Mouse (Mus musculus): Measurements from ENCODE around the gene Slc44a5. TPM values are rescaled to one million over a fixed set of nuclear protein-coding genes. Genes with fewer than 3 reads are reported as not detected.
A peak's percentile ranks its signal among the peaks of the same experiment; 100 is the strongest.

Slc44a5 gene
- polyA plus RNA-seq, 1 experiment from 2014 or later = 9.3 TPM

DNA sequence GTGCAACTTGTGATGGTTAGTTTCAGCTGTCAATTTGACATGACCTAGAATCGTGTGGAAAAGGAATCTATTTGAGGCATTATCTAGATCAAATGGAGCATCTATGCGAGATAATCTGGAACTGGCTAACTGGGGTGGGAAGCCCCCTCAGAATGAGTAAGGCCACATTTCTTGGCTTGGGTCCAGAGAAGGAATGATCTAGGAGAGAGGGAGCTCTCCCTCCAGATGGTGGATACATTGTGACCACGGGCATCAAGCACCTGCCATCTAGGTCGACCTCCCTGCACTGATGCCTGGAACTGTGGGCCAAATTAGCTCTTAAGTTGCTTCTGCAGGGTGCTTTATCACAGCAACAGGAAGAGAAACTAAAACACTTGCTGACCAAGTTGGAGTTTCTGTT, 155.8 kb downstream of the Slc44a5 start:
- 64% methylated on average over 4 of the region's 4 CpGs for WGBS
- H3K4me1 ChIP-seq (ENCODE audit: control insufficient read depth, insufficient read depth, low read length) = no peaks in the 10 kb centered on the region
- no peak overlapping the region for H3K4me3 ChIP-seq (ENCODE audit: low read depth, low read length)
- no peak overlapping the region for H3K9ac ChIP-seq (ENCODE audit: low read depth, low read length)
- no peaks in the 10 kb centered on the region for H3K9me3 ChIP-seq (replicated peaks; ENCODE audit: control insufficient read depth, low read length, poor library complexity, severe bottlenecking)
- H3K36me3 ChIP-seq (ENCODE audit: control insufficient read depth, insufficient read depth, low read length) = no peaks in the 10 kb centered on the region
- no peak for ATAC-seq
- H3K27ac ChIP-seq (ENCODE audit: low read length) = no peak overlapping the region
- H3K4me2 ChIP-seq (ENCODE audit: low read length) = no peak overlapping the region
- no peaks in the 10 kb centered on the region for H3K27me3 ChIP-seq (ENCODE audit: control insufficient read depth, insufficient read depth, low read depth, low read length)

DNA sequence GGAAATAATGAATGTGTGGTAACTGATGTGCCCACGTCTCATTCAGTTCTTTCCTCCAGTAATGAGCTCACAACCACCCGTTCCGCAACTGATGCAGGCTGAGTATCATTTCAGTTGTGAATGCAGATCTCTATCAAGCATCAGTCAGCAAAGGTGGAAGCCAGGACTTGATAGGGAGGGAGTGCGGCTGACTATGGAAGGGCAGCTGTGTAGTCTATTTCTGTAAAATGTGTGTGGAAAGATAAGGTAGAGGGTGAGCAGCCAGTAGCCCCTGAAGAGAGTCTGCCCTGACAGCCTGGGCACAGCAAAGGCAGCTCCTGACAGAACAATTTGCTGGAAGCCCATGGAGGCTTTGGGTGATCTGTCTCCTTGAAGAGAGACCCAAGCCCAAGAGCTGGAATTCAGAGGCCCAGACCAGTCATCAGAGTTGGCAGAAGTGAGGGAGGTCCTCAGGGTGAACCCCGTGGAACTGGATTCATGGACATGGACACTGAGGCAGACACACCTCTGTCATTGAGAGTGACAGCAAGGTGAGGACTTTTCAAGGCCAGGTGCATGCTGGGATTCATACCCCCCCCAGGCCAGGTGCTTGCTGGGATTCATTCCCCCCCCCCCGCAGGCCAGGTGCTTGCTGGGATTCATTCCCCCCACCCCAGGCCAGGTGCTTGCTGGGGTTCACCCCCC, 157.3 kb downstream of the Slc44a5 start:
- no peak for ATAC-seq
- Histone ChIP-seq H3K27ac (ENCODE audit: low read length) (no peak overlapping the region), H3K36me3 (ENCODE audit: control insufficient read depth, insufficient read depth, low read length) (no peaks in the 10 kb centered on the region), H3K4me3 (ENCODE audit: low read depth, low read length) (no peak overlapping the region), H3K27me3 (ENCODE audit: control insufficient read depth, insufficient read depth, low read depth, low read length) (no peaks in the 10 kb centered on the region), H3K9me3 (replicated peaks; ENCODE audit: control insufficient read depth, low read length, poor library complexity, severe bottlenecking) (no peaks in the 10 kb centered on the region), H3K9ac (ENCODE audit: low read depth, low read length) (no peak overlapping the region), H3K4me2 (ENCODE audit: low read length) (no peak overlapping the region), H3K4me1 (ENCODE audit: control insufficient read depth, insufficient read depth, low read length) (no peaks in the 10 kb centered on the region)
- WGBS = 91% methylated on average over 5 of the region's 6 CpGs

DNA sequence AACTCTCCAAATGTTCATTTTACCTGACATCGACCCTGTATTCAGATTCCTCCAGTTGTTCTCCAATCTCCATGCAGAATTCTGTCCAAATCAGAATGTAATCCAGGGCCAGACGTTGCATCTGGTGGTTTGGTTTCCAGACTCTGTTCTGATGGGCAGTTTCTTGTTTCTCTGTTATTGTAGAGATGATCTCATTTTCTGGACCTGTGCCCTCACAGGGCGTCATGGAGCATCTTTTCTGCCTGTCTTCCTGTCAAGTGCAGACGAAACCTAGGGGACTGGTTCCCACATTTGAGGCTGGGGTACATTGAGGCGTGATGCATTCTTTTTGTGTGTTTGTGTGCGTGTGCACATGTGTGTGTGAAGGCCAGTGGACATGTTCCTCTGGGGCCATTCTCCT, 160.8 kb downstream of the Slc44a5 start:
- Histone ChIP-seq H3K4me1 (ENCODE audit: control insufficient read depth, insufficient read depth, low read length) (no peaks in the 10 kb centered on the region), H3K36me3 (ENCODE audit: control insufficient read depth, insufficient read depth, low read length) (no peaks in the 10 kb centered on the region), H3K9ac (ENCODE audit: low read depth, low read length) (no peak overlapping the region), H3K4me2 (ENCODE audit: low read length) (no peak overlapping the region), H3K9me3 (replicated peaks; ENCODE audit: control insufficient read depth, low read length, poor library complexity, severe bottlenecking) (no peaks in the 10 kb centered on the region), H3K27ac (ENCODE audit: low read length) (no peak overlapping the region), H3K27me3 (ENCODE audit: control insufficient read depth, insufficient read depth, low read depth, low read length) (no peaks in the 10 kb centered on the region), H3K4me3 (ENCODE audit: low read depth, low read length) (no peak overlapping the region)
- 79% methylated on average over 6 of the region's 6 CpGs for WGBS
- ATAC-seq = no peak

DNA sequence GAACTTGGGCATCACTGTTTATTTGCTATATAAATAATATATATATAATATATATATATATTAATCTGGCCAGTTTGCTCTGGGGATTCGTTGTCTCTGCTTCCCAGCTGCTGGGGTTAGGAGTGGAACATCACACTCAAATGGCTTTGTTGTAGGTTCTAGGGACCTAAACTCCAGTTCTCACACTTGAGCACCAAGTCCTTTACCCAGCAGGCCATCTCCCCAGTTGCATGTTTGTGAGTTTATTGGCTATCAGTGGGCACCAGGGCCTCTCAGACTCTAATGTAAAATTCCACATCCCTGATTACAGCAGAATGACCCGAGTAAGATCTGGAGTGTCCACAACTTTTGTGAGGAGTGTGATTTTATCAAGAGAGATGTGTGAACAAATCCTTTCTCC, 161.5 kb downstream of the Slc44a5 start:
- no peak for ATAC-seq
- H3K9ac ChIP-seq (ENCODE audit: low read depth, low read length) = no peak overlapping the region
- WGBS = 90% methylated on average over 2 of the region's 2 CpGs

DNA sequence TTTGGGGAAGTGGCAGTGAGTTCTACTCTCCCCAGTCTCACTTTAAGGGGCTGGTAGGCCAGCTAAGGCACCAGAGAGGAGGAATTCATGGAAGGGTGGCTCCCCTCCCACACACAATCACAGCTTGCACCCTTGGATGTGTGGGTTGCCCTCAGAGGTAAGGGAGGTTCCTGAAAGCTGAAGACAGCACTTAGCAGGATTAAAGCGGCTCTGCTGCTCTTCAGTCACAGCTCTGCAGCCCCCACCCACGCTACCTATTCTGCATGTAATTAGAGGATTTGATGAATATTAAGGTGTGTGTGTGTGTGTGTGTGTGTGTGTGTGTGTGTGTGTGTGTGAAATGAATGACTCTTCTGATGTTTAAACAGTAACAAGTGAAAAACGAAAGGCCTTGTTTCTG, 163.3 kb downstream of the Slc44a5 start:
- H3K4me2 ChIP-seq (ENCODE audit: low read length) = no peak overlapping the region
- no peak overlapping the region for H3K27ac ChIP-seq (ENCODE audit: low read length)
- ATAC-seq = no peak
- H3K4me1 ChIP-seq (ENCODE audit: control insufficient read depth, insufficient read depth, low read length) = no peaks in the 10 kb centered on the region
- H3K4me3 ChIP-seq (ENCODE audit: low read depth, low read length) = no peak overlapping the region
- no peaks in the 10 kb centered on the region for H3K36me3 ChIP-seq (ENCODE audit: control insufficient read depth, insufficient read depth, low read length)
- no peak overlapping the region for H3K9ac ChIP-seq (ENCODE audit: low read depth, low read length)
- no peaks in the 10 kb centered on the region for H3K27me3 ChIP-seq (ENCODE audit: control insufficient read depth, insufficient read depth, low read depth, low read length)
- H3K9me3 ChIP-seq (replicated peaks; ENCODE audit: control insufficient read depth, low read length, poor library complexity, severe bottlenecking) = no peaks in the 10 kb centered on the region
- WGBS = 81% methylated on average over 3 of the region's 3 CpGs

More for the DNA sequence above, 161.5 kb downstream of the Slc44a5 start:
- Histone ChIP-seq H3K4me2 (ENCODE audit: low read length) (no peak overlapping the region), H3K4me3 (ENCODE audit: low read depth, low read length) (no peak overlapping the region), H3K4me1 (ENCODE audit: control insufficient read depth, insufficient read depth, low read length) (no peaks in the 10 kb centered on the region), H3K36me3 (ENCODE audit: control insufficient read depth, insufficient read depth, low read length) (no peaks in the 10 kb centered on the region), H3K27ac (ENCODE audit: low read length) (no peak overlapping the region), H3K27me3 (ENCODE audit: control insufficient read depth, insufficient read depth, low read depth, low read length) (no peaks in the 10 kb centered on the region), H3K9me3 (replicated peaks; ENCODE audit: control insufficient read depth, low read length, poor library complexity, severe bottlenecking) (no peaks in the 10 kb centered on the region)

DNA sequence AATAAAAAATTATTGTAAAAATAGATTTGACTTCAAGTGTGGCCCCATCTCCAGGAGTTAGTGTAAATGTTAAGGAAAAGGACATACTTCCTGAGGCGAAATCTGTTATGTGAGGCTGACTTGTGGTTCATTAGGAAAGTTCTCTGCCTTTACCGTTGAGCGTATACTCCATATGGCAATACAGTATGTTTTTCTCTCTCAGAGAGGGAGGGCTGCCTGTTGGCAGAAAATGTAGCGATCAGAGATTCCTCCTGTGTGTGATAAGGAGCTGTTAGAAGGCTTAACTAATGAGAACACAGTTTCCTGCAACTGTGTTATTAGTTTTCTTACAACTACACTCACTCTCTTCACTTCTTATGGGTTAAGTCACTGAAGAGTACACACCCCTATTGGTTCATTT, 168.1 kb downstream of the Slc44a5 start:
- WGBS = 88% methylated on average over 4 of the region's 4 CpGs
- Histone ChIP-seq H3K9ac (ENCODE audit: low read depth, low read length) (no peak overlapping the region), H3K4me2 (ENCODE audit: low read length) (no peak overlapping the region), H3K4me1 (ENCODE audit: control insufficient read depth, insufficient read depth, low read length) (peaks cover 3% of the 10 kb centered on the region), H3K36me3 (ENCODE audit: control insufficient read depth, insufficient read depth, low read length) (no peaks in the 10 kb centered on the region), H3K27me3 (ENCODE audit: control insufficient read depth, insufficient read depth, low read depth, low read length) (no peaks in the 10 kb centered on the region), H3K4me3 (ENCODE audit: low read depth, low read length) (no peak overlapping the region), H3K27ac (ENCODE audit: low read length) (no peak overlapping the region), H3K9me3 (replicated peaks; ENCODE audit: control insufficient read depth, low read length, poor library complexity, severe bottlenecking) (no peaks in the 10 kb centered on the region)
- ATAC-seq = no peak

DNA sequence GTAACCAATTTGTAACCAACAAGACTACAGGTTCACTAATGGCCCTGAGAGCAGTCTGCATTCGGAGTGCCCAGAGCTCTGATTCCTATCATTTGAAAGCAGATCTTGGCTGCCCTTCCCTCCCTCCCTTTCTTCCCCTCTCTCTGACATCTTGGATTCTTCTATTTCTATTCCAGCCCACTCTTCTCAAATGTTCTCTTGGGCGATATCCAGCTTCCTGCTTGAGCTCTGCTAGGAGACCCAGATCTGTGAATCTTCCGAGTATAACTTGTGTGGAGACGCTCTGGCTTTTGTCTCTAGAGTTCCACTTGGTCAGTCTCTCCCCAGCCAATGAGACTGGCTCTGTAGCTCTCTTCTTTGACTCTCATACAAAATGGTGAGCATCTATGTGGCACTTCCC, 169.4 kb downstream of the Slc44a5 start:
- H3K27ac ChIP-seq (ENCODE audit: low read length) = no peak overlapping the region
- no peak overlapping the region for H3K4me3 ChIP-seq (ENCODE audit: low read depth, low read length)
- H3K9me3 ChIP-seq (replicated peaks; ENCODE audit: control insufficient read depth, low read length, poor library complexity, severe bottlenecking) = no peaks in the 10 kb centered on the region
- peaks cover 3% of the 10 kb centered on the region for H3K4me1 ChIP-seq (ENCODE audit: control insufficient read depth, insufficient read depth, low read length)
- no peaks in the 10 kb centered on the region for H3K27me3 ChIP-seq (ENCODE audit: control insufficient read depth, insufficient read depth, low read depth, low read length)
- WGBS = 84% methylated on average over 4 of the region's 4 CpGs
- no peak overlapping the region for H3K9ac ChIP-seq (ENCODE audit: low read depth, low read length)
- H3K36me3 ChIP-seq (ENCODE audit: control insufficient read depth, insufficient read depth, low read length) = no peaks in the 10 kb centered on the region
- ATAC-seq = no peak
- no peak overlapping the region for H3K4me2 ChIP-seq (ENCODE audit: low read length)

DNA sequence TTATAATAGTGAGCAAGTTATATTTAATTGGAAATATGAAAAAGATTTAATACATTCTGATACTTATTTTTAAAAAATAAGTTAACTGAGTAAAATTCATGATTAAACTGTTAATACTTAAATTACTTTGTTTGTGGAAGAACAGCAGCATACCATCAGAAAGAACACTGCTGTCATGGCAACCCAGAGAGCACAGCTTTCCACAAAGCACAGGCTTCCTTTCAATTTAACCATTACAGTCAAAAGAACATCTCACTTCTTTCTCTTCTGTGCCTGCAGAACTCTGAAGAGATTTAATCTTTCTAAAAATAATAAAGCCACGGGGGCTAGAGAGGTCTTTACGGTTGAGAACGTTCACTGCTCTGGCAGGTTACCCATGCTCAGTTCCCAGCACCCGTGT, 172.5 kb downstream of the Slc44a5 start:
- H3K9ac ChIP-seq (ENCODE audit: low read depth, low read length) = no peak overlapping the region
- H3K27me3 ChIP-seq (ENCODE audit: control insufficient read depth, insufficient read depth, low read depth, low read length) = no peaks in the 10 kb centered on the region
- H3K27ac ChIP-seq (ENCODE audit: low read length) = peak overlapping the region; percentile 50; the same call in 1 of the 2 replicates
- no peaks in the 10 kb centered on the region for H3K36me3 ChIP-seq (ENCODE audit: control insufficient read depth, insufficient read depth, low read length)
- WGBS = 20% methylated on average over 4 of the region's 4 CpGs
- peak; percentile 62; the same call in 1 of the 2 replicates for ATAC-seq
- peaks cover 3% of the 10 kb centered on the region for H3K4me1 ChIP-seq (ENCODE audit: control insufficient read depth, insufficient read depth, low read length)
- H3K4me2 ChIP-seq (ENCODE audit: low read length) = no peak overlapping the region
- H3K4me3 ChIP-seq (ENCODE audit: low read depth, low read length) = no peak overlapping the region
- no peaks in the 10 kb centered on the region for H3K9me3 ChIP-seq (replicated peaks; ENCODE audit: control insufficient read depth, low read length, poor library complexity, severe bottlenecking)

DNA sequence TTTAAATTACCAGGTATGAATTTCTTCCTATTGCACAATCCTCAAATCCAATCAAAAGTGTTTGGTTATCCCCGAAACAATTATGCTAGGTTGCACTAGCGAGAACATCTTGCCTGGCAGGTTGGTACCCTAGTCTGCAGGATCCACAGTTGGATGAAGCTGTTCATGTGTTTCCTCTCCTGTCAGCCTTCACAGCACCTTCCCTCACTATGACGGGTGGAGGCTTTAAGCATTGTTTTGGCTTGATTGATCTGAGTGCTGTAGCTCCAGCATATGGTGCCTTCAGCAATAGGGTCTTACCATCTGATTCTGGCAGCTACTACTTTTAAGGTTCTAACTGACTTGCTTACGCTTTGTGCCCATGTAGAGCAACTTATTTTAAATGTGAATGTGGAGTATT, 176.5 kb downstream of the Slc44a5 start:
- Histone ChIP-seq H3K4me1 (ENCODE audit: control insufficient read depth, insufficient read depth, low read length) (peaks cover 3% of the 10 kb centered on the region), H3K27me3 (ENCODE audit: control insufficient read depth, insufficient read depth, low read depth, low read length) (no peaks in the 10 kb centered on the region), H3K27ac (ENCODE audit: low read length) (no peak overlapping the region), H3K36me3 (ENCODE audit: control insufficient read depth, insufficient read depth, low read length) (no peaks in the 10 kb centered on the region), H3K9me3 (replicated peaks; ENCODE audit: control insufficient read depth, low read length, poor library complexity, severe bottlenecking) (no peaks in the 10 kb centered on the region), H3K4me3 (ENCODE audit: low read depth, low read length) (no peak overlapping the region), H3K9ac (ENCODE audit: low read depth, low read length) (no peak overlapping the region), H3K4me2 (ENCODE audit: low read length) (no peak overlapping the region)
- 90% methylated on average over 4 of the region's 4 CpGs for WGBS
- no peak for ATAC-seq
